ENCODE assay signal across 25 mouse cellular contexts in genomic region chr7:109032054-109032453, GRCm38 (mm10). TPM values are rescaled to one million over a fixed set of nuclear protein-coding genes. Genes with fewer than 3 reads are reported as not detected.
DNase-seq lines count a peak whose midpoint lies in the region; ATAC-seq and TF ChIP-seq lines count a peak whose summit lies in the region.
"Had no signal": no experiment of that assay in that cellular context is flagged by ENCODE, and none has a peak within 500 bp of the region (broad histone marks: within the 10 kb centered on the region; RNA-seq: fewer than 3 reads in every experiment).

No protein-coding gene starts in this region.

- no peak for ATAC-seq in forebrain, postnatal 0 days
- no peak for ATAC-seq in forebrain, embryonic 15.5 days (replicated peaks)
- no peak for ATAC-seq in midbrain, postnatal 0 days (ENCODE audit: low FRiP score)
- ATAC-seq: forebrain, embryonic 13.5 days; liver, embryonic 12.5 days; liver, postnatal 0 days had no signal

- WGBS in forebrain, postnatal 0 days = 83% methylated on average over 2 of the region's 2 CpGs
- 84% methylated on average over 2 of the region's 2 CpGs for WGBS in forebrain, embryonic 15.5 days
- 83% methylated on average over 2 of the region's 2 CpGs for WGBS in midbrain, postnatal 0 days
- 84% methylated on average over 2 of the region's 2 CpGs for WGBS in midbrain, embryonic 10.5 days

- peak; percentile 56 for TF ChIP-seq CTCF in forebrain, postnatal 0 days (IDR thresholded peaks at IDR 0.05; ENCODE audit: low read depth)
- peak; percentile 68 for TF ChIP-seq CTCF in layer of hippocampus, adult 2 months (conservative IDR thresholded peaks at IDR 0.05)
- TF ChIP-seq CTCF in midbrain, postnatal 0 days (IDR thresholded peaks at IDR 0.05) = peak; percentile 62

- H3K36me3 ChIP-seq in forebrain, postnatal 0 days (ENCODE audit: insufficient read depth) = peaks cover 52% of the 10 kb centered on the region
- H3K36me3 ChIP-seq in forebrain, embryonic 15.5 days = peaks cover 40% of the 10 kb centered on the region; the same call in 1 of the 2 replicates
- peaks cover 44% of the 10 kb centered on the region for H3K36me3 ChIP-seq in midbrain, postnatal 0 days (ENCODE audit: insufficient read depth, low read length)
- peaks cover 33% of the 10 kb centered on the region for H3K36me3 ChIP-seq in midbrain, embryonic 10.5 days
- H3K36me3 ChIP-seq: heart, embryonic 10.5 days; heart, embryonic 15.5 days; liver, embryonic 12.5 days had no signal

- no peak overlapping the region for H3K4me3 ChIP-seq in forebrain, postnatal 0 days (ENCODE audit: low read depth, low read length)
- H3K4me3 ChIP-seq in forebrain, embryonic 15.5 days = no peak overlapping the region
- H3K4me3 ChIP-seq in layer of hippocampus, adult 2 months = no peak overlapping the region
- H3K4me3 ChIP-seq in midbrain, postnatal 0 days (ENCODE audit: low read depth, low read length) = no peak overlapping the region
- no peak overlapping the region for H3K4me3 ChIP-seq in midbrain, embryonic 10.5 days
- H3K4me3 ChIP-seq: forebrain, embryonic 13.5 days; heart, embryonic 10.5 days; heart, embryonic 15.5 days; liver, embryonic 12.5 days; midbrain, embryonic 12.5 days had no signal

- H3K27me3 ChIP-seq in forebrain, postnatal 0 days (ENCODE audit: insufficient read depth, low read length) = no peaks in the 10 kb centered on the region
- H3K27me3 ChIP-seq in forebrain, embryonic 15.5 days = no peaks in the 10 kb centered on the region
- H3K27me3 ChIP-seq in midbrain, postnatal 0 days (ENCODE audit: insufficient read depth, low read length) = no peaks in the 10 kb centered on the region
- no peaks in the 10 kb centered on the region for H3K27me3 ChIP-seq in midbrain, embryonic 10.5 days (ENCODE audit: low read depth, poor library complexity, severe bottlenecking)
- H3K27me3 ChIP-seq: forebrain, embryonic 13.5 days; heart, embryonic 15.5 days; liver, embryonic 12.5 days; midbrain, embryonic 12.5 days had no signal

- H3K27ac ChIP-seq in forebrain, postnatal 0 days (ENCODE audit: low read depth, low read length) = no peak overlapping the region
- H3K27ac ChIP-seq in forebrain, embryonic 15.5 days (replicated peaks) = no peak overlapping the region
- peak overlapping the region; percentile 28; the same call in 1 of the 2 replicates for H3K27ac ChIP-seq in layer of hippocampus, adult 2 months
- no peak overlapping the region for H3K27ac ChIP-seq in midbrain, postnatal 0 days (ENCODE audit: low read depth, low read length)
- H3K27ac ChIP-seq in midbrain, embryonic 10.5 days (replicated peaks) = no peak overlapping the region
- H3K27ac ChIP-seq: forebrain, embryonic 13.5 days; heart, embryonic 10.5 days; heart, embryonic 15.5 days; liver, embryonic 12.5 days; midbrain, embryonic 12.5 days had no signal

- no peaks in the 10 kb centered on the region for H3K4me1 ChIP-seq in forebrain, postnatal 0 days (ENCODE audit: insufficient read depth)
- H3K4me1 ChIP-seq in forebrain, embryonic 15.5 days = no peaks in the 10 kb centered on the region
- no peaks in the 10 kb centered on the region for H3K4me1 ChIP-seq in midbrain, postnatal 0 days (ENCODE audit: insufficient read depth, low read length)
- no peaks in the 10 kb centered on the region for H3K4me1 ChIP-seq in midbrain, embryonic 10.5 days
- H3K4me1 ChIP-seq: forebrain, embryonic 13.5 days; heart, embryonic 10.5 days; heart, embryonic 15.5 days; liver, embryonic 12.5 days; midbrain, embryonic 12.5 days had no signal

- no peak overlapping the region for H3K4me2 ChIP-seq in forebrain, postnatal 0 days (ENCODE audit: low read depth)
- no peak overlapping the region for H3K4me2 ChIP-seq in forebrain, embryonic 15.5 days (replicated peaks)
- no peak overlapping the region for H3K4me2 ChIP-seq in midbrain, postnatal 0 days (ENCODE audit: low read depth, low read length, poor library complexity, severe bottlenecking)
- H3K4me2 ChIP-seq: forebrain, embryonic 13.5 days; heart, embryonic 15.5 days; liver, embryonic 12.5 days; midbrain, embryonic 12.5 days had no signal

- no peaks in the 10 kb centered on the region for H3K9me3 ChIP-seq in forebrain, postnatal 0 days (ENCODE audit: low read length)
- no peaks in the 10 kb centered on the region for H3K9me3 ChIP-seq in forebrain, embryonic 15.5 days
- no peaks in the 10 kb centered on the region for H3K9me3 ChIP-seq in midbrain, postnatal 0 days (ENCODE audit: low read length)
- no peaks in the 10 kb centered on the region for H3K9me3 ChIP-seq in midbrain, embryonic 10.5 days (replicated peaks)
- H3K9me3 ChIP-seq: forebrain, embryonic 13.5 days; heart, embryonic 10.5 days; heart, embryonic 15.5 days; liver, embryonic 12.5 days; midbrain, embryonic 12.5 days had no signal

- no peak overlapping the region for H3K9ac ChIP-seq in forebrain, postnatal 0 days
- no peak overlapping the region for H3K9ac ChIP-seq in forebrain, embryonic 15.5 days (replicated peaks)
- H3K9ac ChIP-seq in midbrain, postnatal 0 days (replicated peaks; ENCODE audit: low read length, poor library complexity, severe bottlenecking) = no peak overlapping the region
- H3K9ac ChIP-seq: forebrain, embryonic 13.5 days; heart, embryonic 15.5 days; liver, embryonic 12.5 days; liver, postnatal 0 days; midbrain, embryonic 12.5 days had no signal

- DNase-seq in forebrain, postnatal 0 days = no peak
- DNase-seq in layer of hippocampus, adult 2 months (ENCODE audit: low spot score in 2 of 2) = no peak
- DNase-seq in layer of hippocampus, adult 18-20 months (ENCODE audit: low spot score in 2 of 2) = no peak
- DNase-seq in midbrain, postnatal 0 days (ENCODE audit: low spot score) = no peak
- no peak for DNase-seq in midbrain, embryonic 10.5 days (ENCODE audit: low spot score)
- no peak for DNase-seq in adipocyte (ENCODE audit: low spot score)
- DNase-seq: adrenal gland, postnatal 10 days; cerebellum, adult 11 months; cerebellum, adult 9-10 months; cerebellum, postnatal 36 days; gastrocnemius, postnatal 25 days; kidney, adult 2 months; kidney, postnatal 10 days; liver, postnatal 0 days; lung, postnatal 10 days; thymus, postnatal 4 days had no signal

RNA-seq across cellular contexts. Expression of gene Ric3, which starts 51.1 kb away (rescaled TPM):
- total RNA-seq in forebrain, postnatal 0 days (2014; rRNA removed) = 42.2 and 61.0 TPM in 2 replicates
- polyA plus RNA-seq in forebrain, postnatal 0 days (2015; fragmentation: Nextera tagmentation; extraction: Ambion mirVana) = 26.7 and 32.4 TPM in 2 replicates
- 28.2 and 30.4 TPM in 2 replicates for polyA plus RNA-seq in forebrain, embryonic 15.5 days (2015; fragmentation: Nextera tagmentation; extraction: Ambion mirVana)
- total RNA-seq in layer of hippocampus, adult 2 months (2021) = 10 to 100 TPM; 69.6 to 72.0 TPM
- total RNA-seq in layer of hippocampus, adult 18-20 months (2021) = 10 to 100 TPM; 67.2 to 72.2 TPM
- 62.8 and 65.0 TPM in 2 replicates for total RNA-seq in midbrain, postnatal 0 days (2014; rRNA removed)
- 42.1 and 42.2 TPM in 2 replicates for polyA plus RNA-seq in midbrain, postnatal 0 days (2015; fragmentation: Nextera tagmentation; extraction: Ambion mirVana)
- 19.8 and 23.4 TPM in 2 replicates for polyA plus RNA-seq in midbrain, embryonic 10.5 days (2016; fragmentation: Nextera tagmentation; extraction: Ambion mirVana)
- total RNA-seq: MEL; monocyte, adult 5-6 weeks had no signal
- polyA plus RNA-seq: C2C12 had no signal
